ENCODE assay signal across 15 mouse cellular contexts in the genomic region with DNA sequence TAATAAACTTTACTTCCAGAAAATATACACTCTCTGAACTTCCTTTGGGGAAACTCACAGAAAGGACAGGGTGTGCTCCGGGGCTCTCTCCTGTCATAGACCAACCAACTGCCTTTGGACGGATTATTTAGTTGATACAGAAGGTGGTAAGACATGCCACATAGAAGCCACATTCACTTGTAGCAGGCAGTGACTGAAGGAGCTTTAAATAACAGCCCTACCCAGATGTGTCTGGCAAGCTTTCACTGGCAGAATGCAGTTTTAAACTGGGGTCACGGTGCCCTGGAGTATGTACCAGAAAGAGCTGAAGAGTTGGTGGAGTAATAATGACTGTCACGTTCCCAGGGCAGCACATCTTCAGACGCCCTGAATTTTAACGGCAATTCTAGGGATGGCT. TPM values are rescaled to one million over a fixed set of nuclear protein-coding genes. Genes with fewer than 3 reads are reported as not detected.
A peak's percentile ranks its signal among the peaks of the same experiment; 100 is the strongest.
DNase-seq lines count a peak whose midpoint lies in the region; ATAC-seq and TF ChIP-seq lines count a peak whose summit lies in the region.
"Had no signal": no experiment of that assay in that cellular context is flagged by ENCODE, and none has a peak within 500 bp of the region (broad histone marks: within the 10 kb centered on the region; RNA-seq: fewer than 3 reads in every experiment).

No protein-coding gene starts in this region.

- 0 out of 2 replicates have a peak, but pooled peaks cover 7% of the 10 kb centered on the region for H3K4me1 ChIP-seq in kidney, embryonic 14.5 days (ENCODE audit: control insufficient read depth, insufficient read depth, low read length)
- H3K4me1 ChIP-seq in testis, adult 2 months (ENCODE audit: control insufficient read depth, insufficient read depth, low read length), result no peaks in the 10 kb centered on the region
- peaks cover 12% of the 10 kb centered on the region for H3K4me1 ChIP-seq in limb, embryonic 12.5 days (replicated peaks)
- H3K4me1 ChIP-seq in stomach, postnatal 0 days (replicated peaks; ENCODE audit: control insufficient read depth, insufficient read depth), result peaks cover 7% of the 10 kb centered on the region; the same call in 1 of the 2 replicates
- H3K4me1 ChIP-seq: midbrain, embryonic 12.5 days; neural tube, embryonic 13.5 days had no signal

- H3K27ac ChIP-seq in kidney, embryonic 14.5 days (ENCODE audit: low read depth, low read length), result peak overlapping the region; percentile 55; the same call in 1 of the 2 replicates
- H3K27ac ChIP-seq in testis, adult 2 months (ENCODE audit: control insufficient read depth, insufficient read depth, low read depth, low read length), result peak overlapping the region; percentile 6; the same call in 1 of the 2 replicates
- H3K27ac ChIP-seq in limb, embryonic 12.5 days, result peak overlapping the region; percentile 50; the same call in 1 of the 2 replicates
- H3K27ac ChIP-seq in stomach, postnatal 0 days (replicated peaks), result peak overlapping the region; percentile 84
- H3K27ac ChIP-seq: left cerebral cortex, adult 2 months; midbrain, embryonic 12.5 days; neural tube, embryonic 13.5 days had no signal

- DNase-seq in kidney, postnatal 10 days, result no peak
- no peak for DNase-seq in testis, postnatal 10 days (ENCODE audit: low spot score)
- no peak for DNase-seq in stomach, postnatal 0 days (ENCODE audit: low spot score)
- DNase-seq in embryo, embryonic 10 days (ENCODE audit: low spot score), result no peak
- no peak for DNase-seq in cerebellum, adult 8-10 months
- DNase-seq: right cerebral cortex, postnatal 25 days; thymus, adult 18-20 months had no signal

- H3K9ac ChIP-seq in kidney, embryonic 14.5 days (ENCODE audit: low read depth, low read length), result no peak overlapping the region
- H3K9ac ChIP-seq in limb, embryonic 12.5 days (replicated peaks), result no peak overlapping the region
- peak overlapping the region; percentile 13; the same call in 1 of the 2 replicates for H3K9ac ChIP-seq in stomach, postnatal 0 days (ENCODE audit: low read length)
- H3K9ac ChIP-seq: midbrain, embryonic 12.5 days; neural tube, embryonic 13.5 days had no signal

- TF ChIP-seq POLR2A in testis, adult 2 months (IDR thresholded peaks at IDR 0.05; ENCODE audit: control insufficient read depth, low read depth, low read length), result no peak

- TF ChIP-seq EP300 in stomach, postnatal 0 days (optimal IDR thresholded peaks at IDR 0.05), result peak; percentile 13

- no peak for TF ChIP-seq CTCF in testis, adult 2 months (IDR thresholded peaks at IDR 0.05; ENCODE audit: control insufficient read depth, insufficient read depth, insufficient replicate concordance, low read depth, low read length)
- no peak for TF ChIP-seq CTCF in stomach, postnatal 0 days (IDR thresholded peaks at IDR 0.05; ENCODE audit: low read depth)

- no peaks in the 10 kb centered on the region for H3K27me3 ChIP-seq in kidney, embryonic 14.5 days (ENCODE audit: control insufficient read depth, insufficient read depth, low read length)
- H3K27me3 ChIP-seq in testis, adult 2 months (ENCODE audit: control insufficient read depth, insufficient read depth, low read length), result no peaks in the 10 kb centered on the region
- no peaks in the 10 kb centered on the region for H3K27me3 ChIP-seq in limb, embryonic 12.5 days
- no peaks in the 10 kb centered on the region for H3K27me3 ChIP-seq in stomach, postnatal 0 days (ENCODE audit: control insufficient read depth, insufficient read depth, low read length)
- H3K27me3 ChIP-seq: CH12.LX; midbrain, embryonic 12.5 days; neural tube, embryonic 13.5 days; Patski had no signal

- ATAC-seq in kidney, embryonic 14.5 days (ENCODE audit: low FRiP score, low TSS enrichment), result peak; percentile 39; the same call in 1 of the 2 replicates
- no peak for ATAC-seq in limb, embryonic 12.5 days (ENCODE audit: insufficient number of reproducible peaks, insufficient read depth, low FRiP score, low TSS enrichment, low read depth)
- ATAC-seq in stomach, postnatal 0 days (ENCODE audit: low FRiP score, low TSS enrichment), result peak; percentile 41; the same call in 1 of the 2 replicates
- ATAC-seq: Patski had no signal

- H3K4me3 ChIP-seq in kidney, embryonic 14.5 days (ENCODE audit: low read length), result no peak overlapping the region
- no peak overlapping the region for H3K4me3 ChIP-seq in testis, adult 2 months (ENCODE audit: control insufficient read depth, low read depth, low read length)
- no peak overlapping the region for H3K4me3 ChIP-seq in limb, embryonic 12.5 days (replicated peaks)
- no peak overlapping the region for H3K4me3 ChIP-seq in stomach, postnatal 0 days (ENCODE audit: low read depth, low read length)
- H3K4me3 ChIP-seq: left cerebral cortex, adult 2 months; midbrain, embryonic 12.5 days; neural tube, embryonic 13.5 days had no signal

- no peaks in the 10 kb centered on the region for H3K9me3 ChIP-seq in kidney, embryonic 14.5 days (ENCODE audit: control insufficient read depth, low read length)
- H3K9me3 ChIP-seq in limb, embryonic 12.5 days, result no peaks in the 10 kb centered on the region
- no peaks in the 10 kb centered on the region for H3K9me3 ChIP-seq in stomach, postnatal 0 days (ENCODE audit: control insufficient read depth, low read length)
- H3K9me3 ChIP-seq: midbrain, embryonic 12.5 days; neural tube, embryonic 13.5 days had no signal

- 74% methylated on average over 6 of the region's 6 CpGs for WGBS in kidney, embryonic 14.5 days
- WGBS in limb, embryonic 12.5 days, result 78% methylated on average over 6 of the region's 6 CpGs
- WGBS in stomach, postnatal 0 days, result 56% methylated on average over 6 of the region's 6 CpGs

- no peaks in the 10 kb centered on the region for H3K36me3 ChIP-seq in kidney, embryonic 14.5 days (ENCODE audit: control insufficient read depth, insufficient read depth, low read length)
- no peaks in the 10 kb centered on the region for H3K36me3 ChIP-seq in testis, adult 2 months (ENCODE audit: control insufficient read depth, insufficient read depth, low read length)
- no peaks in the 10 kb centered on the region for H3K36me3 ChIP-seq in limb, embryonic 12.5 days
- no peaks in the 10 kb centered on the region for H3K36me3 ChIP-seq in stomach, postnatal 0 days (ENCODE audit: control insufficient read depth, insufficient read depth, low read length)
- H3K36me3 ChIP-seq: midbrain, embryonic 12.5 days; neural tube, embryonic 13.5 days had no signal

- H3K4me2 ChIP-seq in kidney, embryonic 14.5 days (replicated peaks; ENCODE audit: low read depth, low read length), result no peak overlapping the region
- H3K4me2 ChIP-seq in limb, embryonic 12.5 days, result no peak overlapping the region
- no peak overlapping the region for H3K4me2 ChIP-seq in stomach, postnatal 0 days (replicated peaks; ENCODE audit: low read depth)
- H3K4me2 ChIP-seq: midbrain, embryonic 12.5 days; neural tube, embryonic 13.5 days had no signal

RNA-seq across cellular contexts. Expression of gene Rerg, which starts 59.5 kb away (rescaled TPM):
- 8.8 and 13.2 TPM in 2 replicates for polyA plus RNA-seq in kidney, embryonic 14.5 days (2014; fragmentation: Nextera tagmentation; extraction: Ambion mirVana)
- polyA plus RNA-seq in testis, adult 2 months (2012; rRNA removed), result 2.8 and 3.4 TPM in 2 replicates
- polyA plus RNA-seq in limb, embryonic 12.5 days (2016; fragmentation: Nextera tagmentation; extraction: Ambion mirVana), result 4.3 and 5.1 TPM in 2 replicates
- polyA plus RNA-seq in stomach, postnatal 0 days (2015; fragmentation: Nextera tagmentation; extraction: Ambion mirVana), result 22.5 and 23.9 TPM in 2 replicates

Comparison
In these comparisons a context has a peak if more than half of its experiments do, and no peak if none do; other contexts are left out.
1. H3K27ac ChIP-seq: peak in every context shown above with its lines; median percentile 84 in stomach, postnatal 0 days; 55 in kidney, embryonic 14.5 days; 50 in limb, embryonic 12.5 days; 6 in testis, adult 2 months.